Mouse (Mus musculus): ENCODE measurements at regions not wholly inside any gene's neighbourhood (a gene's known extent, or its start where the extent isn't known, plus 50 kb on each side); places are given as distances from the start of the nearest gene placed in this dataset.

DNA sequence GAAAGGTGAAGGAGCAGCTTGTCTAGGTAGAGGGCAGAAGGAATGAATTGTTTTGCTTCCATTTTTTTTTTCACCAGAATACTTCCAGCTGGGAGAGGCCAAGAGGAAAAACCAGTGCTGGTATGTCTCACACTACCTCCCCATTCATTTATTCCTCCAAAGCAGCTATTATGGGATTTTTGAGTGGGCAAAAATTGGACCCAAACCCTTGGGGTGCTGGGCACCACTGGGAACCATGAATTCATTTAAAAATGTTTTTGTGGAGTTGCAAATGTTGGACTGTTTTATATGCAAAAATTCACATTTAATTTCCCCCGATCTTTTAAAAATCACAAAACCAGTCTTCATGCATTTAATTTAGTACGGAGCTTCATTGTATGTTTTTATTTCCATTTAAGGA, 287.1 kb upstream of the Mki67 start:
- no peak overlapping the region for H3K9ac ChIP-seq (ENCODE audit: low read depth, low read length)
- no peak overlapping the region for H3K4me3 ChIP-seq (ENCODE audit: insufficient read depth, low read depth, low read length)
- H3K79me2 ChIP-seq (ENCODE audit: control insufficient read depth, insufficient read depth, low read length) = no peaks in the 10 kb centered on the region
- 93% methylated on average over 2 of the region's 2 CpGs for WGBS
- TF ChIP-seq POLR2A (IDR thresholded peaks at IDR 0.05; ENCODE audit: extremely low read depth, insufficient read depth, low read length) (no peak), CTCF (IDR thresholded peaks at IDR 0.05; ENCODE audit: low read depth, low read length) (no peak)
- no peaks in the 10 kb centered on the region for H3K4me1 ChIP-seq (ENCODE audit: control insufficient read depth, insufficient read depth, low read length)
- no peak for DNase-seq (ENCODE audit: extremely low read depth, low read depth, low spot score)
- no peaks in the 10 kb centered on the region for H3K36me3 ChIP-seq (ENCODE audit: control insufficient read depth, insufficient read depth, low read length)
- H3K27me3 ChIP-seq (ENCODE audit: control insufficient read depth, insufficient read depth, low read length) = peaks cover 2% of the 10 kb centered on the region; the same call in 1 of the 2 replicates
- H3K27ac ChIP-seq (replicated peaks; ENCODE audit: insufficient read depth, low read depth, low read length) = no peak overlapping the region

DNA sequence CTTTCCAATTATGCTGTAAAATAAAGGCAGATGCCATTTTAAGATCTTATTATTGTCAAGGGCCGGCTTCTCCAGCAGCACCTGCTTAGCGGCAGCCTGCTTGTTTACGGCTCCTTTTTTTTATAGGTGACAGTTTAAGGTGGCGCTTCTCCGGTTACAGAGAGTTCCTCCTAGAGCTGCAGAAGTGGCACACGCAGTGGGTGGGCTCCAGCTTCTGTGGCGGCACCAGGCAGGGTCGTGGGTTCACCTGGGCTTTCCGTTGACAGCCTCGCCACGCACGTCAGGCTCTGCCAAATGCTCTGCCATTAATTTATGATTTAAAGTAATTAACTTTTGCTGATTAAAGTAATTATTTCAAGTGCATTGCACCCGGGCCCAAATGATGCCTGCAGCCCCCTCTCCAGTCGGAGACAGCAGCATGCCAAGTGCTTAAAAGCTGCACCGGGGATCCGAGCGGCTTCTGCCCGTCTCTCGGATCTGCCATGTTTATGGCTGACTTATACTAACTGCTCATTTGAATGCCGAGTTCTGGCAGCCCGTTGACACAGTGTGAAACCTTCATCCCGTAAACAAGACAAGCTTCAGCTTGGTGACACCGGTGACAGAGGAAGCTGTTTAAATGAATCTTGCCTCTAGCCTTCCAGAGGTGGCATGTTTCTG, 291.8 kb upstream of the Mki67 start:
- Histone ChIP-seq H3K79me2 (ENCODE audit: control insufficient read depth, insufficient read depth, low read length) (no peaks in the 10 kb centered on the region), H3K9ac (ENCODE audit: low read depth, low read length) (no peak overlapping the region), H3K4me3 (ENCODE audit: insufficient read depth, low read depth, low read length) (no peak overlapping the region), H3K36me3 (ENCODE audit: control insufficient read depth, insufficient read depth, low read length) (no peaks in the 10 kb centered on the region), H3K27me3 (ENCODE audit: control insufficient read depth, insufficient read depth, low read length) (peaks cover 3% of the 10 kb centered on the region; the same call in 1 of the 2 replicates), H3K27ac (replicated peaks; ENCODE audit: insufficient read depth, low read depth, low read length) (no peak overlapping the region), H3K4me1 (ENCODE audit: control insufficient read depth, insufficient read depth, low read length) (no peaks in the 10 kb centered on the region)
- DNase-seq (ENCODE audit: extremely low read depth, low read depth, low spot score) = no peak
- TF ChIP-seq POLR2A (IDR thresholded peaks at IDR 0.05; ENCODE audit: extremely low read depth, insufficient read depth, low read length) = no peak
- TF ChIP-seq CTCF (IDR thresholded peaks at IDR 0.05; ENCODE audit: low read depth, low read length) = no peak
- 32% methylated on average over 23 of the region's 23 CpGs for WGBS

DNA sequence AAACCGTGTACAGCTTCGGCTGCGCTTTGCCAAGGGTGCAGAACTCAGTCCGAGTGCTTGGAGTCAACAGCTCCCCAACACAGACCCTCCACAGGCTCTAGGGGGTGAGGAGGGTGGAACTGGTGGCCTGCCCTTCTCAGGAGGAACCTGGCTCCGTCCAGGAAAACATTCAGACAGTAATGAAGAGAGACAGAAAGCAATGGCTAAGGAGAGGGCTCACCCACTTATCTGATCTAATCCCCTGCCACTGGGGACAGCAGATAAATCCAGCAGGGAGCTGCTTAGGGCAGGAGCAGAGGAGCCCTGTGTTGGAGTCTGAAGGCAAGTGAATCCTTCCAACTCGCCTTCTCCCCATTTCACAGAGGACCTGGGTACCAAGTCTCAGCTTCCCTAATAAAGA, 292.3 kb upstream of the Mki67 start:
- TF ChIP-seq CTCF (IDR thresholded peaks at IDR 0.05; ENCODE audit: low read depth, low read length) (no peak), POLR2A (IDR thresholded peaks at IDR 0.05; ENCODE audit: extremely low read depth, insufficient read depth, low read length) (no peak)
- no peak for DNase-seq (ENCODE audit: extremely low read depth, low read depth, low spot score)
- 39% methylated on average over 6 of the region's 6 CpGs for WGBS

GRCm38 (mm10) chr7:136010013-136010412, 293.9 kb upstream of the Mki67 start:
- no peaks in the 10 kb centered on the region for H3K79me2 ChIP-seq (ENCODE audit: control insufficient read depth, insufficient read depth, low read length)
- H3K36me3 ChIP-seq (ENCODE audit: control insufficient read depth, insufficient read depth, low read length) = no peaks in the 10 kb centered on the region
- 70% methylated on average over 7 of the region's 7 CpGs for WGBS
- no peak overlapping the region for H3K4me3 ChIP-seq (ENCODE audit: insufficient read depth, low read depth, low read length)
- no peak for DNase-seq (ENCODE audit: extremely low read depth, low read depth, low spot score)
- H3K27ac ChIP-seq (replicated peaks; ENCODE audit: insufficient read depth, low read depth, low read length) = no peak overlapping the region
- H3K27me3 ChIP-seq (ENCODE audit: control insufficient read depth, insufficient read depth, low read length) = peaks cover 3% of the 10 kb centered on the region; the same call in 1 of the 2 replicates
- no peak overlapping the region for H3K9ac ChIP-seq (ENCODE audit: low read depth, low read length)
- no peak for TF ChIP-seq POLR2A (IDR thresholded peaks at IDR 0.05; ENCODE audit: extremely low read depth, insufficient read depth, low read length)
- TF ChIP-seq CTCF (IDR thresholded peaks at IDR 0.05; ENCODE audit: low read depth, low read length) = peak; percentile 43; the same call in 1 of the 2 replicates
- no peaks in the 10 kb centered on the region for H3K4me1 ChIP-seq (ENCODE audit: control insufficient read depth, insufficient read depth, low read length)

More for the DNA sequence above, 292.3 kb upstream of the Mki67 start:
- Histone ChIP-seq H3K79me2 (ENCODE audit: control insufficient read depth, insufficient read depth, low read length) (no peaks in the 10 kb centered on the region), H3K4me1 (ENCODE audit: control insufficient read depth, insufficient read depth, low read length) (no peaks in the 10 kb centered on the region), H3K27me3 (ENCODE audit: control insufficient read depth, insufficient read depth, low read length) (peaks cover 3% of the 10 kb centered on the region; the same call in 1 of the 2 replicates), H3K27ac (replicated peaks; ENCODE audit: insufficient read depth, low read depth, low read length) (no peak overlapping the region), H3K36me3 (ENCODE audit: control insufficient read depth, insufficient read depth, low read length) (no peaks in the 10 kb centered on the region), H3K4me3 (ENCODE audit: insufficient read depth, low read depth, low read length) (no peak overlapping the region), H3K9ac (ENCODE audit: low read depth, low read length) (no peak overlapping the region)

DNA sequence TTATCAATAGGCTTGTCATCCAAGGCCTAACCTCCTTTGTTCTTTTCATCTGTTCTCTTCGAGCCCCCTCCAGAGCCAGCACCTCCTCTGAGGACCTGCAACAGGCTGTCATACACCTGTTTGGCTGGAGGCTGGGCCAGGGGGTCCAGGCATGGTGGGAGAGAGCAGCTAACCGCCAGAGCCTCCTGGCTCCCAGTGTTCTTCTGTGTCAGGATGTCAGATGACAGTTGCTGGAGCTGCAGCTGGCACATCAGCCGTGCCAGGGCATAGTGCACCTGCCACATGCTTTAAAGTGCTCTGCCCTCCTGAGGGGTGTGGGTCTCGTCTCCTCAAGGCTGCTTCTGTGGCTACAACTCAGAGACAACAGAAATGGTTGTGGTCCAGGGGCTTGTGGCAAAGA, 298.5 kb upstream of the Mki67 start:
- 62% methylated on average over 4 of the region's 4 CpGs for WGBS

DNA sequence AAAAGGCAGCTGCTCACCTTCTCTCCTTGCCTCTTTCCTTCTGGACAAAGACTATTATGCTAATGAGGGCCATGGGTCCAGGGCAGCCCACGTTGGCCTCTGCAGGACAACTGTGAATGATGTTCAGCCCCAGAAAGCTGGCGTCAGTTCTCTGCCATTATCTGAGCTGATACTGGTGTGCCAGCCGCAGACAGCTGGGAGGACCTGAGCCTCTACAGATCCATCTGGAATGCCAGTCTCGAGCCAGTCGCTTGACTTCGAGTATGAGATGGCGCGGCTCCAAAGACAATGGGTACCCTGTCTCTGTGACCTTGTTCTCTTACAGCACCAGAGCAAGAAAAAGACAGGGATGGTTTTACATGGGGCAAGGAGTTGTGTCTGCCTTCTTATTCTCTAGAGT, 300.8 kb upstream of the Mki67 start:
- 82% methylated on average over 8 of the region's 8 CpGs for WGBS
- no peaks in the 10 kb centered on the region for H3K4me1 ChIP-seq (ENCODE audit: control insufficient read depth, insufficient read depth, low read length)
- H3K27ac ChIP-seq (replicated peaks; ENCODE audit: insufficient read depth, low read depth, low read length) = no peak overlapping the region
- H3K4me3 ChIP-seq (ENCODE audit: insufficient read depth, low read depth, low read length) = no peak overlapping the region
- TF ChIP-seq POLR2A (IDR thresholded peaks at IDR 0.05; ENCODE audit: extremely low read depth, insufficient read depth, low read length) = no peak
- TF ChIP-seq CTCF (IDR thresholded peaks at IDR 0.05; ENCODE audit: low read depth, low read length) = no peak
- no peaks in the 10 kb centered on the region for H3K27me3 ChIP-seq (ENCODE audit: control insufficient read depth, insufficient read depth, low read length)
- no peak for DNase-seq (ENCODE audit: extremely low read depth, low read depth, low spot score)
- no peaks in the 10 kb centered on the region for H3K79me2 ChIP-seq (ENCODE audit: control insufficient read depth, insufficient read depth, low read length)
- H3K9ac ChIP-seq (ENCODE audit: low read depth, low read length) = no peak overlapping the region
- H3K36me3 ChIP-seq (ENCODE audit: control insufficient read depth, insufficient read depth, low read length) = no peaks in the 10 kb centered on the region

More for the DNA sequence above, 298.5 kb upstream of the Mki67 start:
- TF ChIP-seq CTCF (IDR thresholded peaks at IDR 0.05; ENCODE audit: low read depth, low read length) (no peak), POLR2A (IDR thresholded peaks at IDR 0.05; ENCODE audit: extremely low read depth, insufficient read depth, low read length) (no peak)
- no peak overlapping the region for H3K27ac ChIP-seq (replicated peaks; ENCODE audit: insufficient read depth, low read depth, low read length)
- no peaks in the 10 kb centered on the region for H3K27me3 ChIP-seq (ENCODE audit: control insufficient read depth, insufficient read depth, low read length)
- DNase-seq (ENCODE audit: extremely low read depth, low read depth, low spot score) = no peak
- H3K9ac ChIP-seq (ENCODE audit: low read depth, low read length) = no peak overlapping the region
- H3K36me3 ChIP-seq (ENCODE audit: control insufficient read depth, insufficient read depth, low read length) = no peaks in the 10 kb centered on the region
- H3K79me2 ChIP-seq (ENCODE audit: control insufficient read depth, insufficient read depth, low read length) = no peaks in the 10 kb centered on the region
- no peaks in the 10 kb centered on the region for H3K4me1 ChIP-seq (ENCODE audit: control insufficient read depth, insufficient read depth, low read length)
- no peak overlapping the region for H3K4me3 ChIP-seq (ENCODE audit: insufficient read depth, low read depth, low read length)
